Mouse (Mus musculus) ES-Bruce4 (cell line): Measurements from ENCODE around the gene Mitf. TPM values are rescaled to one million over a fixed set of nuclear protein-coding genes. Genes with fewer than 3 reads are reported as not detected.

ENCODE experiments used
- H3K27ac ChIP-seq: 2 replicates; pipeline ENCODE4 v1.5.1; 2012; ENCODE audit warnings: low read length, inconsistent platforms; ENCODE audit not compliant: insufficient read depth
- H3K27me3 ChIP-seq: 2 replicates; pipeline ENCODE4 v1.6.1; 2012; ENCODE audit warnings: mild to moderate bottlenecking, low read length, inconsistent platforms; ENCODE audit not compliant: control insufficient read depth, poor library complexity, insufficient read depth, severe bottlenecking
- H3K36me3 ChIP-seq: 2 replicates; pipeline ENCODE4 v1.6.1; 2012; ENCODE audit warnings: inconsistent platforms, mild to moderate bottlenecking, low read length, moderate library complexity; ENCODE audit not compliant: control insufficient read depth, poor library complexity, insufficient read depth, severe bottlenecking
- H3K4me1 ChIP-seq: one replicate; pipeline ENCODE4 v1.8.1; 2011; ENCODE audit warnings: low read length; ENCODE audit not compliant: control insufficient read depth, insufficient read depth
- H3K4me3 ChIP-seq: 2 replicates; pipeline ENCODE4 v1.5.1; 2011; ENCODE audit warnings: low read depth, mild to moderate bottlenecking, low read length
- H3K9ac ChIP-seq: 2 replicates; pipeline ENCODE4 v1.6.1; 2012; ENCODE audit warnings: low read depth, mild to moderate bottlenecking, inconsistent platforms; ENCODE audit not compliant: poor library complexity, severe bottlenecking
- H3K9me3 ChIP-seq: replicated peaks from 2 replicates; pipeline ENCODE4 v1.6.1; 2012; ENCODE audit warnings: mild to moderate bottlenecking, low read length, inconsistent platforms; ENCODE audit not compliant: control insufficient read depth, poor library complexity, insufficient read depth, severe bottlenecking
- CTCF ChIP-seq: IDR thresholded peaks from one replicate; pipeline ENCODE4 v1.8.1; 2011; ENCODE audit warnings: low read depth, low read length
- EP300 ChIP-seq: IDR thresholded peaks from 2 replicates; pipeline ENCODE4 v1.6.1; 2011; ENCODE audit warnings: low read depth, low read length; ENCODE audit not compliant: insufficient read depth
- POLR2A ChIP-seq: IDR thresholded peaks from one replicate; pipeline ENCODE4 v1.8.1; 2011; ENCODE audit warnings: low read length; ENCODE audit not compliant: insufficient read depth
- polyA plus RNA-seq: library from polyadenylated mRNA; stranded (reverse); fragments of >200 nt; gene quantifications from 2 replicates; pipeline ENCODE4 v1.2.4, GENCODE M21; 2011; ENCODE audit warnings: low read depth; ENCODE audit not compliant: missing spikeins, insufficient read depth, insufficient read length

The Mitf gene
- polyA plus RNA-seq, 1 experiment, result 2.3 TPM

GRCm38 (mm10) chr6:97876990-97877389, 70.1 kb downstream of the Mitf start:
- TF ChIP-seq EP300 (no peak), POLR2A (no peak), CTCF (no peak)
- Histone ChIP-seq H3K9ac (no peak overlapping the region), H3K27me3 (no peaks in the 10 kb centered on the region), H3K4me3 (no peak overlapping the region), H3K4me1 (no peaks in the 10 kb centered on the region), H3K27ac (no peak overlapping the region), H3K9me3 (no peaks in the 10 kb centered on the region), H3K36me3 (no peaks in the 10 kb centered on the region)

GRCm38 (mm10) chr6:97877492-97877891, 70.6 kb downstream of the Mitf start:
- Histone ChIP-seq H3K27ac (no peak overlapping the region), H3K4me3 (no peak overlapping the region)
- TF ChIP-seq CTCF (no peak), POLR2A (no peak), EP300 (no peak)

GRCm38 (mm10) chr6:97880363-97880762, 73.5 kb downstream of the Mitf start:
- TF ChIP-seq POLR2A, result no peak
- no peak for TF ChIP-seq CTCF
- TF ChIP-seq EP300, result no peak

More at GRCm38 (mm10) chr6:97877492-97877891, 70.6 kb downstream of the Mitf start:
- Histone ChIP-seq H3K27me3 (no peaks in the 10 kb centered on the region), H3K9ac (no peak overlapping the region), H3K9me3 (no peaks in the 10 kb centered on the region), H3K4me1 (no peaks in the 10 kb centered on the region), H3K36me3 (no peaks in the 10 kb centered on the region)

GRCm38 (mm10) chr6:97881935-97882334, 75.1 kb downstream of the Mitf start:
- TF ChIP-seq CTCF (no peak), EP300 (no peak), POLR2A (no peak)
- Histone ChIP-seq H3K27me3 (no peaks in the 10 kb centered on the region), H3K36me3 (no peaks in the 10 kb centered on the region), H3K9ac (no peak overlapping the region), H3K4me3 (no peak overlapping the region), H3K9me3 (no peaks in the 10 kb centered on the region), H3K4me1 (no peaks in the 10 kb centered on the region), H3K27ac (no peak overlapping the region)

More at GRCm38 (mm10) chr6:97880363-97880762, 73.5 kb downstream of the Mitf start:
- no peaks in the 10 kb centered on the region for H3K9me3 ChIP-seq
- no peaks in the 10 kb centered on the region for H3K27me3 ChIP-seq
- H3K9ac ChIP-seq, result no peak overlapping the region
- H3K27ac ChIP-seq, result no peak overlapping the region
- no peak overlapping the region for H3K4me3 ChIP-seq
- H3K36me3 ChIP-seq, result no peaks in the 10 kb centered on the region
- no peaks in the 10 kb centered on the region for H3K4me1 ChIP-seq

GRCm38 (mm10) chr6:97882931-97883330, 76.1 kb downstream of the Mitf start:
- TF ChIP-seq CTCF, result no peak
- no peak for TF ChIP-seq EP300
- no peak for TF ChIP-seq POLR2A
- Histone ChIP-seq H3K27me3 (no peaks in the 10 kb centered on the region), H3K4me3 (no peak overlapping the region), H3K27ac (no peak overlapping the region), H3K4me1 (no peaks in the 10 kb centered on the region), H3K9me3 (no peaks in the 10 kb centered on the region), H3K36me3 (no peaks in the 10 kb centered on the region), H3K9ac (no peak overlapping the region)

GRCm38 (mm10) chr6:97883496-97883895, 76.6 kb downstream of the Mitf start:
- no peak overlapping the region for H3K4me3 ChIP-seq
- H3K27me3 ChIP-seq, result no peaks in the 10 kb centered on the region
- no peaks in the 10 kb centered on the region for H3K36me3 ChIP-seq
- H3K9ac ChIP-seq, result no peak overlapping the region
- no peaks in the 10 kb centered on the region for H3K4me1 ChIP-seq
- H3K9me3 ChIP-seq, result no peaks in the 10 kb centered on the region
- H3K27ac ChIP-seq, result no peak overlapping the region
- TF ChIP-seq POLR2A (no peak), EP300 (no peak)
